Mouse (Mus musculus) large intestine, adult 2 months (tissue): ENCODE data around the gene Tcf12. TPM values are rescaled to one million over a fixed set of nuclear protein-coding genes. Genes with fewer than 3 reads are reported as not detected.

Experiments
- DNase-seq: peaks from one replicate; pipeline ENCODE4 v3.0.0-alpha.2; 2012; ENCODE audit warnings: low read depth, low spot score
- WGBS: fragments of 180-500 bp; shearing (Covaris S2); methylation state at CpG from one replicate; pipeline ENCODE4 v1.1.7; 2018; 5-methylcytosine and 5-hydroxymethylcytosine counted together
- polyA plus RNA-seq: library from polyadenylated mRNA; depleted of rRNA; stranded (reverse); fragments of >200 nt; gene quantifications from 2 replicates; pipeline ENCODE4 v1.2.3, GENCODE M21; 2012; rRNA removed

Tcf12 gene
- polyA plus RNA-seq, 1 experiment = 35.7 TPM

DNA sequence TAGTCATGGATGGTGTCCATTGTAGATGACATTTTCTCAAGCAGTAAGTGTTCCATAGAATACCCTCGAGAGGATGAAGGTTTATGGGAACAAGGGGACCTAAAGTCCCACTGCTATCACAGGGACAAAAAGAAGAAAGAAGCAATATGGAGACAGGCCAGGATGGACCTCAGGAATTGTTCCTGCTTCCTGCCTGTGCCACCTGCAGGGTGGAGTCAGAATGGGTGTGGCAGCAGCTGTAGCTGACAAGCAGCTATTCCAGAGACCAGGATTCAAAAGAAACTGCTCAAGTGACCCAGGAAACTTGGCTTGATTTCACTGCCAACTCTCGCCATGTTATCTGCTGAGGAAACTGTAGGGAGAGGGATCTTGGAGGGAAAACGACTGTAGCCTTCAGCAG is 298.1 kb downstream of the Tcf12 start:
- WGBS = 46% methylated on average over 3 of the region's 3 CpGs
- no peak for DNase-seq

DNA sequence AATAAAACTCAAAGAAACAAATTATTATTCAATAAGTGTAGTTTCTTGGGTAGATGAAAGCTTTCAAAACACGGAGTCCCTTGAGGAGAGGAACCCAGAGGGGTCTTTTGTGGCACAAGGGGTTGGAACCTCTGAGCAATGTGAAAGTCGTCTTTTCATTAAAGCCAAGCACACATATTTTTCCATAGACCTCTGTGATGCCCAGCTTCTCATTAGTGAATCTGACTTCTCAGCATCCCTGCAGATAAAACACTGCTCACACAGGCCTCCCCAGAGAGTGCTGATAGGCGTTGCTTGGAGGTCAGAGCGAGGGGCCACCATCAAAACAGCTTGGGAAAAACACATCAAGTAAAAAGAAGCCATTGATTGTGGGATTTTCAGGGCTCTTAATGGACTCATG is 298.8 kb downstream of the Tcf12 start:
- WGBS = 88% methylated on average over 4 of the region's 4 CpGs
- DNase-seq = no peak

DNA sequence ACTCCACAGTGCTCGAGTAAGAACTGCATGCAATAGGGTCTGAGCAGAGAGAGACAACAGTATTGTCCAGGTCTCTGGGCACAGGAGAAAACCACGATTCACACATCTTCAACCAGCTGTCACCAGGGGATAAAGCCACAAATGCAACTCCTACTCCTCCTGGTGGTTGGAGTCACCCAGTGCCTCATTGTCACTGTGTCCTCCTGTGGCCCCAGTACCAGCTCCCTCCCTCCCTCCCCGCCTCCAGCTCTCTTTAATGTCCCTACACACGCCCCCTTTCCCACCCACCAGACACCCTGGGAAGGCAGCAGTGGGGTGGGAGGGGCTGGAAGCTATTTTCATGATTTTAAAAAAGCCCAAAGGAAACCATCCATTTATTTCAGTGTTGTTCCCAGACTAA is 299.3 kb downstream of the Tcf12 start:
- 52% methylated on average over 4 of the region's 4 CpGs for WGBS

DNA sequence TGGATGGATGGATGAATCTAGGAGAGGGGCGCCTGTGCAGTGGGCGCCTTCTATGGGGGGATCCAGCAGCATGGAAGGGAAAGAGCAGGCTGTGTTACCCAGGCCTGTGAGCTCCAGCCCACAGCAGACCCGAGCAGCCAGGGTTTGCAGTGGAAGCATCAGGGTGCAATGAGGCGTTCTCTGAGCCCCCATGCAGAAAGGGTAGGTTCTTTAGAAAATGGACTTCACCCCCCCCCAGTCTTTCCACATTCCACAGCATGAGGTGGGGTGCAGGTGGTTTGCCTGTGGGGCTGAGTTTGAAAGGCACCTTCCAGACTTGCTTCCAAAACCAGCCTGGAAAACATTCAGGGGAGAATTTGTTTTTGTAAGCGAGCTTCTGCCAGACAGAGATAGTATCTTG is 300.3 kb downstream of the Tcf12 start:
- DNase-seq = no peak
- 84% methylated on average over 5 of the region's 5 CpGs for WGBS

More for the DNA sequence above, 299.3 kb downstream of the Tcf12 start:
- no peak for DNase-seq

DNA sequence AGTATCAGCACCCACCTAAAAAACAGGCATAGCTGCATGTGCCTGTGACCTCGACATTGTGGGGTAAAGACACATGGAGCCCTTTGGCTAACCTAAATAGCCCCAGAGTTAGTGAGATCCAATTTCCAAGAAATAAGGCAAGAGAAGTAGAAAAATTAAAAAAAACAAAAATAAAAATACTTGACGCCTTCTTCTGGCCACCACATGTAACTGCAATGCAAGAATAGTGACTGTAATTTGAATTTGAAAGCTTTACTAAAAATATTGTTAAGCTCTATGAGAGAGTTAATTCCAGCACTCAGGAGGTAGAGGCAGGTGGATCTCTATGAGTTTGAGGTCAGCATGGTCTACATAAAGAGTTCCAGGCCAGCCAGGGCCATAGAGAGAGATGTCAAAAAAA is 300.9 kb downstream of the Tcf12 start:
- DNase-seq = no peak
- WGBS = 80% methylated on average over 2 of the region's 2 CpGs

DNA sequence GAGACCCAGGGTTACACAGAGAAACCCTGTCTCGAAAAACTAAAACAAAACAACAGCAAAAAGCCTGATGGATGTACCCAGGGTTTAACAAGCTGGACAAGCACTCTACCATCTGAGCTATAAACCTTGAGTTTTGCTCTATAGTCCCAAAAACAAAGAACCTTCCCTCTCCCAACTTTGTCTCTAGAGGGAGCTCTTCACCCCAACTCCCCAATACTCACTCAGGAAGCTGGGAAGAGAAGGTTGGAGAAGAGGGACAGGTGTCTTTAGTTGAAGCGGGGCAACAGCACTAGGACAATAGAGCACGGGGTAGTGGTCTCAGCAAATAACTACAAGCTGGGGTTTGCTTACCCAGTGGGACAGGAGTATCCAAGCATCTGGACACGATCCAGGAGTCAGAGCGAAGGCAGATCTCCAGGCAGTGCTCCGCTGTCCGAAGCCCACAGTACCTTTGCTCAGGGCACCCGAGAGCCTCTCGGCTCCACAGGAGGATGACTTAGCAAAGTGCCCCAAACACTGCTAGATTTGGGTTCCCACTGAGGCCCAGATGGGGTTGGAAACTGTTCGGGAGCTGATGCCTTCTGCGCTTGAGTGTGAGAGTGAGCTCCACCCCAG is 302.9 kb downstream of the Tcf12 start:
- DNase-seq = no peak
- WGBS = 44% methylated on average over 11 of the region's 11 CpGs

DNA sequence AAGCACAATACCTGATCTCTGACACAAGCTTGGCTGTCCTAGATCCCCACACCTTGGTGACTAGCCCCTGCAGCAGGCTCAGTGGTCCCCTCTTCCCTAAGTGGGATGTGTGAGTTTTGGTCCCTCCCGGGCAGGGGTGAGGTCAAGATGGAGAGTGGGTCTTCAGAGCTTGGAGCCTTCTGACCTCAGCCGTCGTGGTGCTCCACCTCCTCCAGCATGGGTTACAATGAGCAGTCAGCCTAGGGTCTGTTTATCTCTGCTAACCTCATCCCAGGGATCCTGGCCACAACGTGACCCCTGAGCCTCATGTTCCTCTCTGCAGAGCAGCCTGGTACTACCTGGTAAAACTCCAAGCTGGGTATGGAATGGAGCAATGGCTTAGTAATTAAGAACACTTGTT is 303.9 kb downstream of the Tcf12 start:
- 71% methylated on average over 4 of the region's 4 CpGs for WGBS

DNA sequence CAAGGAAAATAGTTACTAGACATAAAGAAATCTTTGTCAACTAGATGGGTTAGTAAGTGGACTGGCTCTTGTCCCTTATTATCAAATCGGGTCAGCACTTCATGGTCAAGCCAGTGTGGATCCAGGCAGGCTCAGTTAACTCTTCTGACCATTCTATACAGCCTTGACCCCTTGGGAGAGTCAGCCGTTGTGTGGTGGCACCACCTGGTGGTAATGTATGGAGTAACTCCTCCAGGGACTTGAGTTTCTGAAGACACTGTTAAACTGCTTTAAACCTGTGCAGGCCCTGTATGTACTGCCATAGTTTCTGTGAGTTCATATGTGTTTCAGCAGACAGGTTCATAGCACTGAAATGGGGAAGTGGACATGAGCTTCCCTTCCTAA is 305.3 kb downstream of the Tcf12 start:
- 2% methylated on average over 2 of the region's 2 CpGs for WGBS
- peak; percentile 33 for DNase-seq

More for the DNA sequence above, 303.9 kb downstream of the Tcf12 start:
- no peak for DNase-seq

DNA sequence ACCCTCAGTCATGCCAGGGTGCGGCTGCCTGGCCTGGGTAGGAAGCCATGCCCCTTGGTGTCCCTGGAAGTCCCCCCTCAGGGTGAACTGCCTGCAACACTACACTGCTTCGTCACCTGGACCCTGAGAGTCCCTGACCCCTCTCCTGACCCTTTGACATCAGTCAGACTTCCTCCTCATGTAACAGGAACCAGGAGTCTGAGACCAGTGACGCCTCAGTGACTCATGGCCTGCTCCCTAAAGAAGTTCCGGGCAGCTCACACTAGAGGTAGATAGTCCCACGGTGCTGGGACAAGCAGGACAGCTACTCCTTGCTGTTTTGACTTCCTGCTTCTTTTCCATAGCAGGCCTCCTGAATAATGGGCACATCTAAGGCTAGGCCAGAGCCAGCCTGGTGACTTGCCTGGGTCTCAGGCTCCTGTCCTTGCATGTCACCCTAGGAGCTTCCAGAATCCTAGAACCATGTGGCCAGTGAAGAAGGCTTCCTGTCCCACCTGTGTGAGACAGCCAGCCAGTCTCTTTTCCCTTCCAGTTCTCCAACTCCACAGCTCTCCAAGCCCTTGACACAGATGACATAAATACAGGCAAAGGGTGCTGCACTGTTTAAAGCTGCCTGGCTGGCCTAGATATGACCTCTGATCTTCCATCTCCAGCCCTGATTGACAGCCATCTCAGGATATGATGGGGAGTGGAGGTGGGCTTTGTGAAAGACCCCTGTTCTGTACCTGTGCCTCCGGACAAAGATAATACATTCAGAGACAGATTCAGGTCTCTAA is 305.8 kb downstream of the Tcf12 start:
- DNase-seq = no peak
- 83% methylated on average over 6 of the region's 6 CpGs for WGBS

DNA sequence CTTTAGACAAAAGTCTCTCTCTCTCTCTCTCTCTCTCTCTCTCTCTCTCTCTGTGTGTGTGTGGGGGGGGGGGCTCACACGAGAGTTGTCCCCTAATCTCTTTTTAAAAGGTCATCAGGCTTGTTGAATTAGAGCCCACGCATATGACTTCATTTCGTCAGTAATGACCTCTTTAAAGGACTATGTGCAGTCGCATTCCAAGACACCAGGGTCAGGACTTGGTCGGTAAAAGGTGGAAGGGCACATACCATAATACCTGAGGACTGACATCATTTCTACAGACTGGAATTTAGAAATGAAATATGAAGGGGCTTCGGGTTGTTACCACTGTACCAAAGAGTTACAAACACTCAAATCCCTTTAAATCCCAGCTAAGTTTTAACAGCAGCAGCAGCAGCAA is 307.6 kb downstream of the Tcf12 start:
- no peak for DNase-seq
- 52% methylated on average over 6 of the region's 6 CpGs for WGBS

DNA sequence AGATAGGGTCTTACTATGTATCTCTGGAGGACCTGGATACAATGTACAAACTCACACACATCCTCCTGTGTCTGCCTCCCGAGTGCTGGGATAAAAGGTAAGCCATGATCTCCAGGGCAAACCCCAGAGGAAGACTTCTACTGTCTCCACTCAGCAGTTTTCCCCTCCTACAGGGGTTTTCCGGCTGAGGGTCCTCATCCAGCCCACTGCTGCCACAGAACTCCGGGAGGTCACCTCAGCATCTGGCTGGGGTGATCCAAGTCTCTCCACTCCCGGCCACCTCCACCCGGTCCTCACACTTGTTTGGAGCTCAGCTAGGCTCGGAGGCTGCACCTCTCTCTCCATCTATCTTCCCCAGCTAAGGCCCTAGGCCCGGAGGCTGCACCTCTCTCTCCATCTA is 308.4 kb downstream of the Tcf12 start:
- WGBS = 69% methylated on average over 7 of the region's 7 CpGs
- no peak for DNase-seq

DNA sequence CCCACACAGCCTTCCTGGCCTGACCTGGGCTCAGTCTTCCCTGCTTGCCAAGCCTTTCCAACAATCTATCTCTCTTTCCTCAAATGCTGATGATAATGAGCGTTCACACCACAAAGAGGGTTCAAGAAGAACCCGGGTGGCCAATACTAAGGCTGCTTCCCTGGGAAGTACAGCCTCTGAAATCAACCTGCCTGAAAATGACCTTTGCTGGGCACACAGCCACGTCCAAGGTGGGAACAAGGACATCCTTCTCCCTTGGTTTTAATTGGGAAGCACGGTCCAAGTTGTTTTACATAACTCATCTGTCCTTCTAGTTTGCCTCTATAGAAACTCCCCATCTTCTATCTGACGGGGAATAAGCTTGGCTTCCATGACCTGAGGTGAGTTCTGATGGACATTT is 312.1 kb downstream of the Tcf12 start:
- DNase-seq = no peak
- 85% methylated on average over 5 of the region's 5 CpGs for WGBS

DNA sequence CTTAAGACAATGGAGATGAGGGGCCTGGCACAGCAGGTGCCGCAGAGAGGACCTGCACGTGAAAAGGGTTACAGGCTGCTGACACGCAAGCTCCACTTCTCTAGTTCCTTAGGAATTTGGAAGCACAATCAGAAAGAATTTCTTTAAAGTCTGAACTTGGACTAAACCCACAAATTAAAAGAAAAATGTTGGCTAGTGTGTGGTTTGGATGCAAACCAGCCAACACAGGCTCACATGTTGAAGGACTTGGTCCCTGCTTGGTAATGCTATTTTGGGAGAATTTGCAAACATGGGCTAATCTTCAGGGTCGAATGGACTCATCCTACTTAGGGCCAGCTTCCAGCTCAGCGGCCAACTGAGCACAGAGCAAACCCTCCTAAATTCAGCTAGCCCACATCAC is 313.5 kb downstream of the Tcf12 start:
- DNase-seq = no peak
- 66% methylated on average over 5 of the region's 5 CpGs for WGBS

Other genes with a start within 250 kb of the Tcf12 start
- gene Zfp280d, start 163.0 kb upstream of the Tcf12 start, polyA plus RNA-seq = 5.0 and 6.7 TPM in 2 replicates